Mouse (Mus musculus): ENCODE data around the gene Tmc7.

The Tmc7 gene

GRCm38 (mm10) chr7:118494892-118495579, 89.5 kb downstream of the Tmc7 start:
- TF ChIP-seq GATA4 (IDR thresholded peaks at IDR 0.05; ENCODE audit: insufficient replicate concordance, low read length): no peak

GRCm38 (mm10) chr7:118493892-118494291, 90.6 kb downstream of the Tmc7 start:
- no peak for TF ChIP-seq GATA4 (IDR thresholded peaks at IDR 0.05; ENCODE audit: insufficient replicate concordance, low read length)

GRCm38 (mm10) chr7:118491431-118492147, 92.9 kb downstream of the Tmc7 start, which contains the start of gene Itpripl2:
Itpripl2 (minus strand) TSS chr7:118491975.
- no peak; the same call in 1 of the 2 replicates for TF ChIP-seq GATA4 (IDR thresholded peaks at IDR 0.05; ENCODE audit: insufficient replicate concordance, low read length)

GRCm38 (mm10) chr7:118490666-118491430, 93.7 kb downstream of the Tmc7 start:
- no peak for TF ChIP-seq GATA4 (IDR thresholded peaks at IDR 0.05; ENCODE audit: insufficient replicate concordance, low read length)

- no peak for TF ChIP-seq GATA4 (IDR thresholded peaks at IDR 0.05; ENCODE audit: insufficient replicate concordance, low read length)
Observed at GRCm38 (mm10) chr7:118489706-118490665, 94.5 kb downstream of the Tmc7 start.

GRCm38 (mm10) chr7:118488060-118488664, 96.4 kb downstream of the Tmc7 start:
- no peak for TF ChIP-seq GATA4 (IDR thresholded peaks at IDR 0.05; ENCODE audit: insufficient replicate concordance, low read length)

- no peak for TF ChIP-seq GATA4 (IDR thresholded peaks at IDR 0.05; ENCODE audit: insufficient replicate concordance, low read length)
Observed at GRCm38 (mm10) chr7:118486917-118487316, 97.6 kb downstream of the Tmc7 start.

Measured in liver, adult (tissue).